ENCODE assay signal across 25 mouse cellular contexts in the genomic region with DNA sequence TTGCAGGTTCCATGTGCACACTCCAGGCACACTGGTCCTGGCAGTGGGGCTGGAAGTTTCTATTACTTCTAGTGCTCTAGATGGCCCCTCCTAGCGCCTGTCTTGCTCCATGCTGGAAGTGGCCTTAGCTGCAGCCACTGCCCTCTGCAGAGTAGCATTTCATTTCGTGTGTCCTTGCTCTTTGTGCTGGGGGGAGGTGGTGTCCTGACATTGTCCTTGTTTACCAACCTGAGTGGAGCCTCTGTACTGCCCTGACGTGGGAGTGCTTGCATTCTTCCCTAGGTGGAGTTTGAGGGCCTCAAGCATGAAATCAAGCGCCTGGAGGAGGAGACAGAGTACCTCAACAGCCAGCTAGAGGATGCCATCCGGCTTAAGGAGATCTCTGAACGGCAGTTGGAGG.
"Had no signal": no experiment of that assay in that cellular context is flagged by ENCODE, and none has a peak within 500 bp of the region (broad histone marks: within the 10 kb centered on the region; RNA-seq: fewer than 3 reads in every experiment).

No protein-coding gene starts in this region.

- H3K9ac ChIP-seq: heart, embryonic 13.5 days; heart, embryonic 15.5 days; hindbrain, embryonic 13.5 days; hindbrain, embryonic 15.5 days; kidney, embryonic 15.5 days; limb, embryonic 13.5 days; limb, embryonic 15.5 days; liver, embryonic 13.5 days had no signal

- H3K27ac ChIP-seq: heart, adult 2 months; heart, embryonic 13.5 days; heart, embryonic 15.5 days; hindbrain, embryonic 13.5 days; hindbrain, embryonic 15.5 days; hindbrain, postnatal 0 days; kidney, embryonic 15.5 days; kidney, postnatal 0 days; limb, embryonic 13.5 days; limb, embryonic 15.5 days; liver, embryonic 13.5 days had no signal

- H3K9me3 ChIP-seq: heart, embryonic 13.5 days; heart, embryonic 15.5 days; hindbrain, embryonic 13.5 days; hindbrain, embryonic 15.5 days; kidney, embryonic 15.5 days; limb, embryonic 13.5 days; limb, embryonic 15.5 days; liver, embryonic 13.5 days had no signal

- DNase-seq: gastrocnemius, postnatal 14 days; heart, adult 11 months; heart, adult 2 months; heart, postnatal 14 days; heart, postnatal 36 days; kidney, adult 11 months; kidney, adult 2 months; kidney, adult 9 months; kidney, postnatal 14 days; kidney, postnatal 36 days; layer of hippocampus, adult 9-11 months; layer of hippocampus, postnatal 36 days; left cerebral cortex, postnatal 4 days; liver, embryonic 13.5 days had no signal

- H3K27me3 ChIP-seq: heart, embryonic 13.5 days; heart, embryonic 15.5 days; hindbrain, embryonic 13.5 days; hindbrain, embryonic 15.5 days; kidney, embryonic 15.5 days; limb, embryonic 13.5 days; limb, embryonic 15.5 days; liver, embryonic 13.5 days had no signal

- H3K4me3 ChIP-seq: heart, adult 2 months; heart, embryonic 13.5 days; heart, embryonic 15.5 days; hindbrain, embryonic 13.5 days; hindbrain, embryonic 15.5 days; kidney, embryonic 15.5 days; limb, embryonic 13.5 days; limb, embryonic 15.5 days; liver, embryonic 13.5 days had no signal

- H3K4me1 ChIP-seq: hindbrain, embryonic 15.5 days; limb, embryonic 13.5 days had no signal

- H3K4me2 ChIP-seq: heart, embryonic 11.5 days; heart, embryonic 13.5 days; heart, embryonic 15.5 days; hindbrain, embryonic 13.5 days; hindbrain, embryonic 15.5 days; kidney, embryonic 15.5 days; limb, embryonic 13.5 days; limb, embryonic 15.5 days; liver, embryonic 13.5 days had no signal

- ATAC-seq: hindbrain, postnatal 0 days; intestine, embryonic 16.5 days had no signal
